Mouse (Mus musculus) erythroblast, adult 5-6 weeks (primary cell): ENCODE results near the gene Spats2l. TPM values are rescaled to one million over a fixed set of nuclear protein-coding genes. Genes with fewer than 3 reads are reported as not detected.

ENCODE experiments used
- ATAC-seq: replicated peaks from 2 replicates; pipeline ENCODE4 v1.8.0; 2016; ENCODE audit warnings: moderate number of reproducible peaks, mild to moderate bottlenecking, moderate TSS enrichment, inconsistent platforms; ENCODE audit not compliant: poor library complexity, low FRiP score, severe bottlenecking
- total RNA-seq, 2 experiments: library from RNA; stranded (forward) in 1 of 2; stranded (reverse) in 1 of 2; fragments of 150-400 nt in 1 of 2; fragments of 200-764, 138-1000 nt in 1 of 2; gene quantifications; 2 replicates each; pipeline versions ENCODE4 v1.2.3 to v1.2.4; 2015 to 2017; ENCODE audit warnings: low replicate concordance in 2 of 2

Gene Spats2l
- total RNA-seq, 2 experiments from 2014 or later: 0.19 TPM; not detected in 1

DNA sequence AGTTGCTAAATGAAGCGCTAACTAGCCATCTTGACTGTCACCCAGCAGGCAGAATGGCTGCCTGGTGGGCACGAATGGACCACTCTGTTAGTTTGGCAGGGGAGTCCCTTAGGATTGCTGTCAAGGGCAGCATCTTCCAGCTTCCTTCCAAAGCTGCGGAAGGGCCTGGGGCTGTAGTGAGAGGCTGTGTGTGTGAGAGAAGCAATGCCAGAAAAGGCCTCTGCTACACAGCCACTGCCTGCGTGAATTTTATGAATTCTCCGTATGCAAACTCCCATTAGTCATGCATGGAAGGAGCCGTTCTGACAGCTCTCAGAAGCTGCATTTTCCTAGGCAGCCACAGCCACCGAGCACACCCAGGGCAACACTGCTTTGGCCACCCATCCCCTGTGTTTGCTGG lies 101.5 kb downstream of the Spats2l start:
- ATAC-seq: no peak

DNA sequence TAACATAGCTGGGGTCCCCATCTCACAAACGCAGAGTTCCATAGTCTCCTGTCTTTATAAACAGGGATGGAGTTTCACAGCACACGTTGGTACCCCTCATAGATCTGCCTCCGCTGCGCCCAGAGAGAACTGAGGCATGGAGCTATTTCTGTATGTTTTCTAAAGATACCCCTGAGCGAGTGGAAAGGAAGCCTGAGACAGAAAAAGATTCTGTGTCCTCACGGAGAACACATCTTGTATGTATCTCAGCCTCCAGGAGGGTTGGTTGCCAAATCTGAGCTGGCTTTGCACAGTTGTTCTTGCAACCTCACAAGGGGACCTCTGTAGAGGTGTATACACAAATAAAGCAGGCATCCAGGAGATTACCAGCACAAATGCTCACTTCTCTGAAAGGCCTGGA lies 105.0 kb downstream of the Spats2l start:
- no peak for ATAC-seq

DNA sequence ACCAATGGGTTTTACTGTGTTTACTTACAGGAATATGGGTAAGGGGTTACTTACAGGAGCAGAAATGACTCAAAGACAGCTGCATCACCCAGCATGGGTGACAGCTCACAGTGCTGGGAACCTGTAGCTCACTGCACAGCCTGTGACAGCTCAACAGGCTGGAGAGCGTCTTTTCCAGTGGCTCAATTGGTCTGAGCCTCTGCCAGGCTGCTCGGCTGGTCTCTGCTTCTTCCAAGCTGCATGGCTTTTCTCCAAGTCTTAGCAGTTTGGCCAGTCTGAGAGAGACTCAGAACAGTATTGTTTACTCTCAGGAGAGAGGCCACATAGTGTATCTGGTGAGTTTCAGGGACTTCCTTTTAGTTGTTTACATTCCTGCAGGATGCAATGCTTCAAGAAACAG lies 110.9 kb downstream of the Spats2l start:
- no peak for ATAC-seq

DNA sequence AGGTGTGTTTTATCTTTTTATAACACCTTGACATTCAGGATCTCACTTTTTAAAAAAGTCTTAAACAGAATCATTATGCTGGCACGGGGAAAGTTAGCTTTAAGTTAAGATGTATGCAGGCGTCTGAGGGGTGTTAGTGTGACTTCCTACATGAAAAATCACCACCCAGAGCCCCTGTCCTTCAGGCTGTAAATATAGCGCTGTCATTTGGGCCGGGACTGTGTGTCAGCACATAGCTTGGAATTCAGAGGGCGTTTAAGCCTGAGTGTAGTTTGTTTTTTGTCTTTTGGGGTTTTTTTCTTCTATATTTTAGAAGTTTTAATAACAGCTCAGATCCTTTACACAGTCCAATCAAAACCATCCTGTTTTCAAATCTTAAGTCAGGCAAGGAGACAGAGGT lies 115.8 kb downstream of the Spats2l start:
- no peak for ATAC-seq

DNA sequence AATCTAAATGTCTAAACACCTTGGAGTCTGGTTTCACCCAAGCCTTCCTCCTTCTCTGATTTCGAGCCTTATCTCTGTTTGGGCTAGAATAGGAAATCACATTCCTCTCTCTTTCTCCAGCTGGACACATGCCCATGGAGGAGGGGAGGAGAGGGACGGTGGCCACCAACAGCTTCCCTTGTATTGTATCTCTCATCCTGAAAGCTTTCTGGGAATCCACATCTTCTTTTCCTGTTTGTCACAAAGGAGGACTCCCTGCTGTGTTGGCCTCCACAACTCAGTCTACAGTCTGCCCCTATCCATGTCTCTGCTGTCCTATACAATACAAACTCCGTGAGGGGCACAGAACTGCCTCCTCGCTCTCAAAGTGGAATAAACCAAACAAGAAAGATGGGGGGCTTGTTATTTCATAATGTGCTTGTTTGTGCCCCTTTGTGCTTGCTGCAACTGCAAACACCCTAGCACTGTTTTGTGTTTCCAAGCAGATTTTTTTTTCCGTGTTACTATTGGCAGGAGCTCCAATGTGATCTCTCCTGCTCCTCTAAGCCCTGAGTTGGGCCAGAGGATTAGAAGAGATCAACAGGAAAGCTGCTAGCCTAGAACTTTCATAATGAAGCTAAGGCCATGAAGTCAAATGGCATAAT lies 116.4 kb downstream of the Spats2l start:
- no peak for ATAC-seq

- ATAC-seq: no peak
These were observed 116.9 kb downstream of the Spats2l start for GRCm38 (mm10) chr1:57890903-57891267.

GRCm38 (mm10) chr1:57901494-57901893 lies 127.5 kb downstream of the Spats2l start:
- ATAC-seq: no peak

- no peak for ATAC-seq
These were observed 129.8 kb downstream of the Spats2l start for GRCm38 (mm10) chr1:57903793-57904192.

- ATAC-seq: no peak
These were observed 131.9 kb downstream of the Spats2l start for GRCm38 (mm10) chr1:57905912-57906311.

DNA sequence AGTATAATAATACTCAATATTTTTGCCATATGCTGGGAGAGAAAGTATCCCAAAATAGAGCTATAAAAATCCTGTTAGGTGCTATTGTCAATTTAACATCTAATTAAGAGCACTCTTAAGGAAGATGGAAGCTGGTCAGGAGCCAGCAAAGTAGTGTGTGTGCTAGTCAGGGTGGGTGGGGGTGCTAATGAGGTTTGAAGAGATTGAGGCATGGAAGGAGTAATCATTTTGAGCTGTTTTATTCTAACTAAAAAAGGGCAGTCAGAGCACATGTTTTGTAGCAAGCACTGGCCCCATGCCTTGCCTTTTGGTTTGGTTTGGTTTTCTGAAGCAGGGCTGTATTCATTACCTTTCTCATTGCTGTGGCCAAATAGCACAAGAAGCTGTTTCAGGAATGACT lies 132.3 kb downstream of the Spats2l start:
- no peak for ATAC-seq

GRCm38 (mm10) chr1:57911561-57911960 lies 137.6 kb downstream of the Spats2l start:
- no peak for ATAC-seq

DNA sequence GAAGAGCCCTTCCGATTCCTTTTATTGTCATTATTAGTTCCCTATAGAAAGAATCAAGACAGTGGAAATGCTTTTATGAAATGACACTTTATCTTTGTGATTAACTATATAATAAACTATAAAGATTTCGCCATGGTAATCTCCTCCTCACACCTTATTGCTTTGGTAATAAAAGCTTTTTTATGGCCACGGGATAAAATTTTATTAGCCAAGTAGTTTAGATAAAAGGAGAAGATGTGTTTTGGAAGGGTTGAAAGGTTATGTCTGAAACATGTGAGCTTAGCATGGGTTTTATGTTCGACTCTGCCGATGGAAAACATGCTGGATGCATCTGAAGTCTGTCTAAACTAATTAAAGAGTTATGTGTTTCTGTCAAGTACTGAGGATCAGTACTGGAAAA lies 143.4 kb downstream of the Spats2l start:
- ATAC-seq: no peak

- no peak for ATAC-seq
These were observed 144.6 kb downstream of the Spats2l start for GRCm38 (mm10) chr1:57918567-57918966.

- ATAC-seq: no peak
These were observed 160.3 kb downstream of the Spats2l start for GRCm38 (mm10) chr1:57934287-57934686.

GRCm38 (mm10) chr1:57940691-57941090 lies 166.7 kb downstream of the Spats2l start:
- no peak for ATAC-seq

DNA sequence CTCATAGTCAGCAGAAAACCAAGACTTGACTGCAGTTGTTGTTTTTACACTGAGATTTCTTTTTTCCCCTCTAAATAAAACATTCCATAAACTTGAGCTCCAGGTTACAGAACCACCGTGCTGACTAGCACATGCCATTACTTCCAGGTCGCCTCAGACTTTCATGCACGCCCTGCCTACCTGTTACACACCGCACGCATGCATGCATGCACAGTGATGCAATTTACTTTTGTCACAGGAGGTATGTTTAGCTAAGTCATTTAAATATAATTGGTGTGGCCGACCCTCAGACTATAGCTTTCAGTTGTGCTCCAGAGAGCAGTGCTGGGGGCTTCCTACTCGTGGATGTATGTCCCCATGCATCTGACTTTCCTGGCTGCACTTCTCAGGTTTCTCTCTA lies 167.1 kb downstream of the Spats2l start:
- no peak for ATAC-seq

GRCm38 (mm10) chr1:57941734-57942133 lies 167.8 kb downstream of the Spats2l start:
- ATAC-seq: no peak

GRCm38 (mm10) chr1:57942215-57942614 lies 168.3 kb downstream of the Spats2l start:
- no peak for ATAC-seq

GRCm38 (mm10) chr1:57947552-57948347 lies 173.8 kb downstream of the Spats2l start:
- no peak for ATAC-seq

- ATAC-seq: no peak
These were observed 175.2 kb downstream of the Spats2l start for GRCm38 (mm10) chr1:57949195-57949594.

DNA sequence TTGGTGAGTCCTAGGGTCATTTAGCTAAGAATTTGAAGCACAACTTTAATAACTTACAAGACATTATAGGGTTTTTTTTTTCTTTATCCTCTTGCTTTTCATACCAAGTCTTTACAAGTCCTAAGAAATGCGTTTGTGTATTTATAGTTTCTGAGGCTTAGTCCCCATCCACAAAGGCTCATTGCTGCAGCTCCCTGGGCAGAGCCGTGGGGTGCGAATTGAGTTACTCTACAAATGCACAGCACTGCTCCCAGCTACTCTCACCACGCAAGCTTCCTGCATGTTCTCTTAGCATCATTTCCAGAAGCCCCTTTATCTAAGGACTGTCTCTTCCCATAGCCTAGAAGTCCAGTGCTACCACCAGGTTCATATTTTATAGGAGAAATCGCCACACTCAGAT lies 175.8 kb downstream of the Spats2l start:
- ATAC-seq: no peak

GRCm38 (mm10) chr1:57952509-57952908 lies 178.5 kb downstream of the Spats2l start:
- ATAC-seq: no peak
